Mouse (Mus musculus) forebrain, embryonic 12.5 days (tissue): ENCODE measurements around the gene Fads1. TPM values are rescaled to one million over a fixed set of nuclear protein-coding genes. Genes with fewer than 3 reads are reported as not detected.
A peak's percentile ranks its signal among the peaks of the same experiment; 100 is the strongest.
"Not testable (repeated sequence)": the region's sequence is repeated elsewhere in the genome, so short reads cannot be mapped to it uniquely, and the experiment has no call there.

Experiments used
- ATAC-seq: fragments of 200-750 bp; cut with Nextera tagmentation; 2 replicates; pipeline ENCODE4 v1.8.0; 2017; ENCODE audit warnings: moderate TSS enrichment; ENCODE audit not compliant: low FRiP score
- H3K27ac ChIP-seq: fragments of 300-500 bp; sonication (generic); 2 replicates; pipeline ENCODE4 v1.5.1; 2016; ENCODE audit warnings: mild to moderate bottlenecking
- H3K27me3 ChIP-seq: fragments of 300-500 bp; sonication (generic); 2 replicates; pipeline ENCODE4 v1.6.1; 2016; ENCODE audit warnings: mild to moderate bottlenecking
- H3K36me3 ChIP-seq: fragments of 300-500 bp; sonication (generic); replicated peaks from 2 replicates; pipeline ENCODE4 v1.6.1; 2016; ENCODE audit warnings: mild to moderate bottlenecking
- H3K4me1 ChIP-seq: fragments of 300-500 bp; sonication (generic); 2 replicates; pipeline ENCODE4 v1.6.1; 2016
- H3K4me2 ChIP-seq: fragments of 300-500 bp; sonication (generic); 2 replicates; pipeline ENCODE4 v1.6.1; 2016; ENCODE audit warnings: mild to moderate bottlenecking, moderate library complexity
- H3K4me3 ChIP-seq: fragments of 300-500 bp; sonication (generic); replicated peaks from 2 replicates; pipeline ENCODE4 v1.5.1; 2016; ENCODE audit warnings: mild to moderate bottlenecking
- H3K9ac ChIP-seq: fragments of 300-500 bp; sonication (generic); 2 replicates; pipeline ENCODE4 v1.6.1; 2016; ENCODE audit warnings: mild to moderate bottlenecking
- H3K9me3 ChIP-seq: fragments of 300-500 bp; sonication (generic); 2 replicates; pipeline ENCODE4 v1.6.1; 2016
- WGBS: fragments of 180-500 bp; shearing (Covaris S2); methylation state at CpG from one replicate; pipeline ENCODE4 v1.1.7; 2016; 5-methylcytosine and 5-hydroxymethylcytosine counted together
- polyA plus RNA-seq: library from polyadenylated mRNA; unstranded; fragments of >200 nt; fragmentation: Nextera tagmentation; extraction: Ambion mirVana; gene quantifications from 2 replicates; pipeline ENCODE4 v1.2.1, GENCODE M21; 2016

The Fads1 gene
- polyA plus RNA-seq, result 187 and 195 TPM in 2 replicates

DNA sequence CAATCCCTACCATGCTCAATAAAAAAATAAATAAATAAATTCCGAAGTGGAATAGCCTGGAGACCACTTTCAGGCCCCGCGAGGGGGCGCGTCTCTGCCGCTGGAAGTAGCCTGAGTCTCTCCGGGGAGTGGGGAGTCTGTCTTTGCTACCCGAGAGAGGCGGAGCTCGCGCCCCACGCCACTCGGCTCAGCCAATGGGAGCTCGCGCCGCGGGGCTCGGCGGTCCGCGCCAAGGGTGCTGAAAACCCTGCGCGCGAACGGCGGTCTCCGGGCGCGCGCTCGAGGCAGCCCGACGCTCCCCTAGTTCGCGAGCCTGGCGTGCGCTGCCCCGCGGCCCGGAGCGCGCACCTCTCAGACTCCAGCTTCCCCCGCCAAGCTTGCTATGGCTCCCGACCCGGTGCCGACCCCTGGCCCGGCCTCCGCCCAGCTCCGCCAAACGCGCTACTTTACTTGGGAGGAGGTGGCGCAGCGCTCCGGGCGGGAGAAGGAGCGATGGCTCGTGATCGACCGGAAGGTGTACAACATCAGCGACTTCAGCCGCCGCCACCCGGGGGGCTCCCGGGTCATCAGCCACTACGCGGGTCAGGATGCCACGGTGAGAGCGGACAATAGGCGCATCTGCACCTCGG is at the start of gene Fads1:
Gene Fads1, plus strand, starts transcription at position 219 of the 629 bp plus-strand sequence.
- H3K4me2 ChIP-seq, result peak within 1 kb of the TSS; percentile 76
- ATAC-seq, result peak; percentile 98
- H3K4me1 ChIP-seq, result peaks cover 31% of the 10 kb centered on the region
- peak within 1 kb of the TSS; percentile 95 for H3K27ac ChIP-seq
- under 1% methylated on average over 59 of the region's 70 CpGs for WGBS
- H3K27me3 ChIP-seq, result no peaks in the 10 kb centered on the region
- peak within 1 kb of the TSS; percentile 97 for H3K9ac ChIP-seq
- no peaks in the 10 kb centered on the region for H3K9me3 ChIP-seq
- H3K36me3 ChIP-seq, result peaks cover 29% of the 10 kb centered on the region
- H3K4me3 ChIP-seq, result peak within 1 kb of the TSS; percentile 91

DNA sequence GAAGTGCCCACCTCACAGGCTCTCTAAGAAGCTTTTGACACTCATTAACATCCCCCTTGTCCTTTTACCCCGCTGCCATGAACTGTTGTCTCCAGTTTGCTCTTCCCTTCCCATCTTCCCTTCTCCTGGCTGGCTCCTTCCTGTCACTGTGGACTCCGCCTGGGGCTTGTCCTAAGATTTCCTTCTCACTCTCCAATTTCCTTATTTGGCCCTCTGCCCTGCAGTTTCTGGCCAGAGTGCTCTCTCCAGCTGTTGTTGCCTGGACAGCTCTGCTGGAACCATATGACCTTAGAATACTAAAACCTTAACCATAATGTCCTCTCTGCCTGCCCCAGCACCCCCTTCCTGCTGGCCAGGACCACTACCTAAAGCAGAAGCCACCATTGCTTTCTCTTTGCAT is 48.0 kb upstream of the Fads1 start:
- Histone ChIP-seq H3K27ac (no peak overlapping the region), H3K9me3 (no peaks in the 10 kb centered on the region), H3K4me1 (no peaks in the 10 kb centered on the region), H3K36me3 (no peaks in the 10 kb centered on the region), H3K4me3 (no peak overlapping the region), H3K4me2 (no peak overlapping the region), H3K27me3 (no peaks in the 10 kb centered on the region), H3K9ac (no peak overlapping the region)
- WGBS, result 66% methylated on average over 2 of the region's 2 CpGs
- ATAC-seq, result no peak

- Histone ChIP-seq H3K27ac (no peak overlapping the region), H3K4me1 (no peaks in the 10 kb centered on the region), H3K4me2 (no peak overlapping the region), H3K4me3 (no peak overlapping the region), H3K36me3 (no peaks in the 10 kb centered on the region), H3K27me3 (no peaks in the 10 kb centered on the region), H3K9me3 (no peaks in the 10 kb centered on the region), H3K9ac (no peak overlapping the region)
- 77% methylated on average over 5 of the region's 5 CpGs for WGBS
- ATAC-seq, result no peak
Observed at GRCm38 (mm10) chr19:10137423-10137822, 45.3 kb upstream of the Fads1 start.

DNA sequence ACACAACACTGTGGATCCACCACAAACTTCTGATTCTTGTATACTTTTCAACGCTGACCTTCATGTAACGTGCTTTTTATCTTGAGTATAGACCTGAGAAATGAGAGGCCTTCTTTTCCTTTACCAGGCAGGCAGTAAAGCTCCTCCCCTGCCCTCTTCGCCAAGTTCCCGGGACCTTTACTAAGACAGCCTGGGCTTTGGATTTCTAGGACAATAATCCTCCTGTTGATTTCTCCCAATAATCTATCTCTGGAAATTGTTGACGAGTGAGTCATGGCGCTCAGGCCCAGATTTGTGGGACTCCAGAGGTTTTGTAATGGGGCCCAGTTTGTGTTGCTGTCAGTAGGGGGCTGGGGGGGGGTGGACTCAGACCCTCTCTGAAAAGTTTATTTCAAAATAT is 43.0 kb upstream of the Fads1 start:
- H3K36me3 ChIP-seq, result no peaks in the 10 kb centered on the region
- no peak overlapping the region for H3K4me3 ChIP-seq
- H3K4me1 ChIP-seq, result peaks cover 11% of the 10 kb centered on the region
- no peak overlapping the region for H3K9ac ChIP-seq
- no peak for ATAC-seq
- no peaks in the 10 kb centered on the region for H3K9me3 ChIP-seq
- 84% methylated on average over 6 of the region's 6 CpGs for WGBS
- H3K27me3 ChIP-seq, result no peaks in the 10 kb centered on the region
- no peak overlapping the region for H3K27ac ChIP-seq
- H3K4me2 ChIP-seq, result no peak overlapping the region

DNA sequence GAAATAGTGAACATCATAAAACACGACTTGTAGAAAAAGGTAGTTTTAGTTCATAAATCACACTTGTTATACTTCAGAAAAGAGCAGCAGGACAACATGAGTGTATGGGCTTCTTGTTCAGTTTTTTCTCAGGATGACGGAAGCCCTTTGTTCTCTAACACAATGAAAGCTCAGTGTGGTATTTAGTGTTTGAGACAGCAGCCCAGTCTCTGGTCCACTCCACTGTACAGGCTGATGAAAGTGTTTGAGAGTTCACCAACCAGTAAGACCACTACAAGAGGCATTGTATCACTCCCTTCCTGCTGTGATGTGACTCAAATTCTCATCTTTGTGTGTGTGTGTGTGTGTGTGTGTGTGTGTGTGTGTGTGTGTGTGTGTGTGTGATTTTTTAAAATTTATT is 39.0 kb upstream of the Fads1 start:
- no peaks in the 10 kb centered on the region for H3K36me3 ChIP-seq
- H3K9me3 ChIP-seq, result no peaks in the 10 kb centered on the region
- no peaks in the 10 kb centered on the region for H3K27me3 ChIP-seq
- H3K27ac ChIP-seq, result no peak overlapping the region
- H3K9ac ChIP-seq, result no peak overlapping the region
- H3K4me2 ChIP-seq, result no peak overlapping the region
- 20% methylated on average over 2 of the region's 2 CpGs for WGBS
- peaks cover 15% of the 10 kb centered on the region for H3K4me1 ChIP-seq
- no peak overlapping the region for H3K4me3 ChIP-seq
- 0 out of 2 replicates have a peak, but pooled peaks have one; percentile 44 for ATAC-seq

DNA sequence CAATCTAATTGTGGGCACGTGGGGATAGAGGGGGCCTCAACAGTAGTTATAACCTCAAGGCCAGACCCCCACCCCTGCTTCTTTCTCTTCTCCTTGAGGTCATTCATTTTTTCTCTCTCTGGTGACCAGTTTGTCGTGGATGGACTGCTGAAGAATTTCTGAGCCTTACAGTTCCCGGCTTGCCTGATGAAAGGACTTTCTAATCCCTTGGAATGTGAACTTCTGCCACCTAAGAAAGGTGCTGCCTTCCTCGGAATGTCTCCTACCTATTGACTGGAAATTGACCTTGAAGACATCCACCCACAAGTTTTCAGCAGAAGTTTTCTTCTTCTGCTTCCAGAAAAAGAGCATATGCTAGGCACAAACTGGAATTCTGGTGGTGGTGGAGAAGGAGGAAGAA is 38.2 kb upstream of the Fads1 start:
- H3K36me3 ChIP-seq, result no peaks in the 10 kb centered on the region
- no peak overlapping the region for H3K4me3 ChIP-seq
- H3K9me3 ChIP-seq, result no peaks in the 10 kb centered on the region
- no peak for ATAC-seq
- H3K4me1 ChIP-seq, result peaks cover 15% of the 10 kb centered on the region
- no peaks in the 10 kb centered on the region for H3K27me3 ChIP-seq
- no peak overlapping the region for H3K27ac ChIP-seq
- H3K9ac ChIP-seq, result no peak overlapping the region
- no peak overlapping the region for H3K4me2 ChIP-seq
- 53% methylated on average over 4 of the region's 4 CpGs for WGBS

- 85% methylated on average over 6 of the region's 6 CpGs for WGBS
- ATAC-seq, result no peak
Observed at GRCm38 (mm10) chr19:10148555-10148954, 34.1 kb upstream of the Fads1 start.

DNA sequence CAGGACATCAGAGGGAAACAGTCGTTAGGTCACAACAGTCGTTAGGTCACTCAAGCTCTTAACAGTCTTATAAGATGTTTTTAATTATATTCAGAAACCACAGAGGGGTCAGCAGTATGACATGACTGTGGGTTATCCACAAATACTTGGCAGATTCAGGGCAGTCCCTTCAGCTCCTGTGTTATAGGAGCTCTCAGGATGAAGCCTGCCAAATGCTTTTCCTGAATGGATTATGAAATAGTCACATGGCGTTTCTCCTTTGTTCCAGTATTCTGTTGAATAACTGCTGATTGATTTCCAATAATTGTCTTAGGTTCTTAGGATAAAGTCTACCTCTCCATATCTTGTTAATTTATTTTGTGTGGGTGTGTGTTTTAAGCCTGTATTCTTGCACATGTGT is 33.5 kb upstream of the Fads1 start:
- WGBS, result 65% methylated on average over 3 of the region's 3 CpGs
- no peak for ATAC-seq
- no peak overlapping the region for H3K4me2 ChIP-seq
- no peak overlapping the region for H3K4me3 ChIP-seq
- no peaks in the 10 kb centered on the region for H3K36me3 ChIP-seq
- H3K27ac ChIP-seq, result no peak overlapping the region
- no peaks in the 10 kb centered on the region for H3K9me3 ChIP-seq
- H3K4me1 ChIP-seq, result peaks cover 8% of the 10 kb centered on the region
- H3K27me3 ChIP-seq, result 0 out of 2 replicates have a peak, but pooled peaks cover 3% of the 10 kb centered on the region
- H3K9ac ChIP-seq, result no peak overlapping the region

More at GRCm38 (mm10) chr19:10148555-10148954, 34.1 kb upstream of the Fads1 start:
- Histone ChIP-seq H3K36me3 (no peaks in the 10 kb centered on the region), H3K9me3 (no peaks in the 10 kb centered on the region), H3K4me1 (peaks cover 14% of the 10 kb centered on the region), H3K27me3 (0 out of 2 replicates have a peak, but pooled peaks cover 3% of the 10 kb centered on the region), H3K9ac (no peak overlapping the region), H3K4me3 (no peak overlapping the region), H3K4me2 (no peak overlapping the region), H3K27ac (no peak overlapping the region)

DNA sequence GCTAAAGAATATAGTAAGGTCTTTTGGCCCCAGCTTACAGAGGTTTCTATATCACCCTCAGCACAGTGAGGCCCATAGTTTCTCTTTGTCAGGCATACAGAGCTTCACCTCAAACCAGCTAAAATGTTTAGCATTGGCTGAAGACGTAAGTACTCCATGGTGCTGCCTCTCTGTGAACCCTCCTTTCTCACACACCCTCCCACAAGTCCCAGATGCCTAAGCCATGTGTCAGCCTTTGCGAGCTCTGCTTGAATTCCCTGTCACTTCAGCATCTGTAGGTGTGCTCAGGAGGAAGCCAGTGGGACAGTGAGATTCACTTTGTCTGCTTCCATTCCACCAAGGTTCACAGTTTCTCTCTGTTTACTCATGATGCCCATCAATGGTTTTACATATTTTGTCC is 25.0 kb upstream of the Fads1 start:
- Histone ChIP-seq H3K27ac (no peak overlapping the region), H3K4me3 (no peak overlapping the region), H3K9ac (no peak overlapping the region), H3K9me3 (no peaks in the 10 kb centered on the region), H3K27me3 (0 out of 2 replicates have a peak, but pooled peaks cover 3% of the 10 kb centered on the region), H3K4me1 (no peaks in the 10 kb centered on the region), H3K4me2 (no peak overlapping the region), H3K36me3 (no peaks in the 10 kb centered on the region)
- ATAC-seq, result no peak
- 80% methylated on average over 2 of the region's 2 CpGs for WGBS

DNA sequence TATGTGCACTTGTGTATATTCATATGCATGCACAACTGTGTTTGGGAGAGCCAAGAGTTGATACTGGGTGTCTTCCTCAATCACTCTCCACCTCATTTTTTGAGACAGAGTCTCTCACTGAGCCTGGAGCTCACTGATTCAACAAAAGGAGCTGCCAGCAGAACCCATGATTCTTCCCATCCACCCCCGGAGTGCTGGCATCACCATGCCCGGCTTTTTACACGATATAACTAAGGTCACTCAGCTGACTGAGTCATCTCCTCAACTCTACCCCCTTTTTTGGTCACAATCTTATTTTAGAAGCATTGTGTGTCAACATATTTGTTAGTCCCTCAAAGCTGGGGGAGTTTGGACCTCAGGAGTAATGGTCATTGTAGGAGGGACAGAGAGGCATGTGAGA is 18.8 kb upstream of the Fads1 start:
- Histone ChIP-seq H3K27me3 (no peaks in the 10 kb centered on the region), H3K36me3 (no peaks in the 10 kb centered on the region), H3K27ac (no peak overlapping the region), H3K4me1 (no peaks in the 10 kb centered on the region), H3K9ac (no peak overlapping the region), H3K4me2 (no peak overlapping the region), H3K9me3 (no peaks in the 10 kb centered on the region), H3K4me3 (no peak overlapping the region)
- 83% methylated on average over 3 of the region's 3 CpGs for WGBS
- no peak for ATAC-seq

DNA sequence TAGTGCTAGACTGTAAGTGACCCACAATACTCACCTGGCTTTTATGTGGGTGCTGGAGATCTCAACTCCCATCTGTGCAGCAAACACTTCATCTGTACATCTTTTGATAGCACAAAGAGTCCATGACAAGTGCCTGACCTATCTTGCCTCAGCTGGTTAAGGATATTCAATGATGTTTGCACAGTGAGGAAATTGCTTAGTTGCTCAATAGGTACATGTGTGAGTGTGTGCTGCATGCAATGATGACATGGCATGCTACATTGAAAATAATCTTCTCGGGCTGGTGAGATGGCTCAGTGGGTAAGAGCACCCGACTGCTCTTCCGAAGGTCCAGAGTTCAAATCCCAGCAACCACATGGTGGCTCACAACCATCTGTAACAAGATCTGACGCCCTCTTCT is 16.8 kb upstream of the Fads1 start:
- H3K4me3 ChIP-seq, ATAC-seq, H3K36me3 ChIP-seq, H3K27me3 ChIP-seq, H3K4me1 ChIP-seq, H3K4me2 ChIP-seq, H3K27ac ChIP-seq, H3K9ac ChIP-seq, H3K9me3 ChIP-seq: not testable (repeated sequence)
- WGBS, result 84% methylated on average over 4 of the region's 4 CpGs

- Histone ChIP-seq H3K4me2 (no peak overlapping the region), H3K9ac (no peak overlapping the region), H3K27me3 (no peaks in the 10 kb centered on the region), H3K4me3 (no peak overlapping the region), H3K4me1 (no peaks in the 10 kb centered on the region), H3K9me3 (no peaks in the 10 kb centered on the region), H3K27ac (no peak overlapping the region), H3K36me3 (no peaks in the 10 kb centered on the region)
- 83% methylated on average over 4 of the region's 4 CpGs for WGBS
- ATAC-seq, result no peak
Observed at GRCm38 (mm10) chr19:10167112-10167511, 15.6 kb upstream of the Fads1 start.

DNA sequence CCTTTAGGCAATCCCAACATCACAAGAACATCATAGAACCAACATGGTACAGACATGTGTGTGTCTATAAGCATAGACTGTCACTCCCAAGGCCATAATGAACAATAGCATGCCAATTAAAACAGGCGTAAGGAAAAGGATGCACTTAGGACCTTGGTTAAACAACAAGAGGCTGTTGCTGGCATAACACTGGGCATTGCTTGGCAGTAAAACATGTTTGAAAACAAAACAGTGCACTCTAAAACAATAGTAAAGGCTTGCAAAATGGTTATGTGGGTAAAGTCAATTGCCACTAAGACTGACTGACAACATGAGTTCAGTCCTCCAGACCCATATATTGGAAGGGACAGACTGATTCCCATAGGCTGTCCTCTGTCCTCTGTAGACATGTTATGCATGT is 14.7 kb upstream of the Fads1 start:
- Histone ChIP-seq H3K4me2 (no peak overlapping the region), H3K4me3 (no peak overlapping the region), H3K9me3 (no peaks in the 10 kb centered on the region), H3K36me3 (no peaks in the 10 kb centered on the region), H3K27ac (no peak overlapping the region), H3K9ac (no peak overlapping the region), H3K4me1 (no peaks in the 10 kb centered on the region), H3K27me3 (no peaks in the 10 kb centered on the region)
- no peak for ATAC-seq
- 83% methylated on average over 1 of the region's 1 CpGs for WGBS
